Mouse (Mus musculus): ENCODE data around the gene Tmem145.

Tmem145 gene

DNA sequence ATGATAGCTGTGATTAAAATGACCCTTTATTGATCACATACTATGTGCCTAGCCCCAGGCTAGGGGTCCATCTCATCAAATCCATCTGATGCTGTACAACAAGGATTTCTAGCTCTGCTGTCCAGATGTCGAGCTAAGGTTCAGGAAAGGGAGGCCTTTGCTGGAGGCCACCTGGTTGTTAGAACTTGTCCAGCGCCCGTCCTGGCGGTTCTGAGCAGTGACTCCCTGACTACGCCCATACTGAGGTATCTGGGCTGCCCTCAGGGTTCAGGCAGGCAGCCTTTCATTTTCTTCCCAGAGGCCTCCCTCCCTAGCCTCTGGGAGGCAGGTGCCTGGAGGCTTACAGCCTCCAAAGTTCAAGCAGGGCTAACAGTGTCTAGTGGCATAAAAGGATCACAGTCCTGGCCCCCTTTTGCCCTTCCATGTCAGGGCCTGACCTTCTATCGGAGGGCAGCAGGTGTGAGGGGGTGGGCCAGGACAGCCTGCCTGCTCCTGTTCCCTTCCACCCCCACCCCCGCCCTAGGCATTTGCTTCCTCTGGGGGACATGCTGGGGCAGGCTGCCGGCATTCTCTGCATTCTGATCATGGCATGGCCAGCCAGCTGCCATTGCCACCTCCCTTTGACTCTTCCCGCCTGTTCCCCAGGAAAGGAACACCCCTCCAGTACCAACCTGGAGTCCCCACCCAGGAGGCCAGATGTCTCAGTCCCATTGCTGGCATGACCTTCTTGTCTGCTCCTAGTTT, 30.2 kb upstream of the Tmem145 start:
- DNase-seq (ENCODE audit: low spot score) = no peak

DNA sequence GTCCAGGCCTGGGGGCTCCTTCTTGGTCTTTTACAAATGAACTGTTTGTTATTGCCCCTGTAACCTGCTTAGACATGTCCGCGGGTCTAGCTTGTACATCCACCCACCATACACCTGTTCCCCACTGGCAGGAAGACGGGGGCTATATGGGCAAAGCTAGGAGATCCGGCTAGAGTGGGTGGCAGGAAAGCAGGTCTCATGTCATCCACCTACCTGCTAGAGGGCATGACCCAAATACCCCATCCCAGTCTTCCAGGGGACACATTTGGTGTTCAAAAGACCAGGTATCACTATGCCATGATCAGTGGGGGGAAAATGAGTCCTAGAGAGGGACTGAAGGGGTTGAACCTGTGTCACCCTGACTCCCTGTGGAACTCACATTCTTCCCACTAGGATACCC, 28.5 kb upstream of the Tmem145 start:
- no peak for DNase-seq (ENCODE audit: low spot score)

DNA sequence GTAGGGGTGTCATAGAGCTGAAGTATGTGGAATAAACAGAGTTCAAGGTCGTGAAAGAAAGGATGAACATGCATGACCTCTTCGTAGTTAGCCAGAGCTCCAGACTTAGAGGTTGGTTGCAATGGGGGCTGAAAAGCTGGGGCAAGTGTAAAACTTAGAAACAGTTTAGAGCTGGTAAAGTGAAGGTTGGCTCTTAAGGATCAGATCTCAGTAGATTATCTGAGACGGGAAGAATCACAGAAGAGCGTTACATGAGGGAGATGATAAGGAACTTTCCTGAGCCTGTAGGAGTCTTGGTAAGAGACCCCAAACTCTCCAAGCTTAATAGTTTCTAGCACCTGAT, 27.9 kb upstream of the Tmem145 start:
- no peak for DNase-seq (ENCODE audit: low spot score)

DNA sequence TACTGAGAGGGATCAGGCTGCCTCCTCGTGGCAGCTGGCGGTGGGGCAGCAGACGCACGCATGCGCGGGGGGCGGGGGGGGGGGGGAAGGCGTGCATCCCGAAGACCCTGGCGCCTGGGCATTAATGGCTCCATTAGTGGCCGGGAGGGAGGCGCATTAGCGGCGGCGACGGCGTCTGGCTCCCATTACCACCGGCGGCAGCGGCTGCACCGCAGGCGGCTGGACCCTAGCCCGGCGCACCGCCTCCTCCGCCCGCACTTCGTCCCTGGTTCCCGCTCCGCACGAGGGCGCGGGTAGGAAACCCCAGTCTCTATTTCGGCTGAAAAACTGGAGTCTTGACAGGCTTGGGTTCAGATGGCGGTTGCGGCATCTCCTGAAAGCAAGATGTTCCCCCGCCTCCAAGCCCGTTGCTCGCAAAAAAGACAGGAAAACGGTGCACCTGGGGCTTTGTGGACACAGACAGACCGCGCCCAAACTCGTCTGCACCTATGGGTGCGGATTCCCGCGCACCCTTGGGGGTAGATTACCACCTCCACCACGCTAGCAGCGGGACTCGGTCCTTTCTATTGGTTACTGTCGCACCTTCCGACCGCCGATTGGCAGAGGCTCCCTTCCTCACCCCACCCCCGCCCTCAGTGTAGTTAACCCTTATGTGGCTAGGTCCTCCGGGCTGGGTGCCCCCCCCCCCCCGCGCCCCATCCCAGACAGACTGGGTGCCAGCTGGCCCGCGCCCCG, 27.4 kb upstream of the Tmem145 start:
- DNase-seq (ENCODE audit: low spot score) = no peak

DNA sequence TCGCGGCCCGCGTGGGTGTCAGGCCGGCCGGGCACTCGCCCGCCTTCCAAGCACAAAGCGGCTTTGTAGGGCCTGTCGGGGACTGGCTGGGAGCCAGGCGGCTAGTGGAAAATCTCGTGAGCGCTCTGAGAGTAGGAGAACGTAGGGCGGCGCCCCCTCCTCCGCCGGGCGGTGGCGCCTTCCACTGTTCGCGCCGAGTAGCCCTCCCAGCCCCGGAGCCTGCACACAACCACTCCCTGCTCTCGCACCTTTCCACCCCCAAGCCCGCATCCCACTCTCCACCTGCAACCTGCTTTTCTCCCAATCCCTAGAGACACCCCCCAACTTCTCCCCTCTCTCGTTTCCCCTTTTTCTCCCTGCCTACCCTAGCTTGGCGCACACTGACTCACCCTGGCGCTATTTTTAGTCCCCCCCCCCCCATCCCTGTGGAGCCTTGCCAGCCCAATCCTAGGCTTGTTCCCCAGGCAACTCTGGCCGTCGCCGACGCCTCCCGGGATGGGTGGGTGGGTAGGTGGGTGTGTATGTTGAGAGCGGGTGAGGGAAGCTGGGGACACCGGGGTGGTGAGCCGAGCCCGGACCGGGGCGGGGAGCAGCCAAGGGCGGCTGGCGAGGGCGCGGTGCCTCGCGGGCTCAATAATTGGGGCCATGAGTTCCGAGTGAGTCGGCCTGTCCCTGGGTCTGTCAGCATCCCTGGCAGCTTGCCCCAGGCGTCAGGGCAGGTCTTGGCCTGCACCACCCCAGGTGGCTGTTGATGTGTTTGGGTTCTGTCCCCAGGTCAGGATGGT, 26.6 kb upstream of the Tmem145 start:
- no peak for DNase-seq (ENCODE audit: low spot score)

DNA sequence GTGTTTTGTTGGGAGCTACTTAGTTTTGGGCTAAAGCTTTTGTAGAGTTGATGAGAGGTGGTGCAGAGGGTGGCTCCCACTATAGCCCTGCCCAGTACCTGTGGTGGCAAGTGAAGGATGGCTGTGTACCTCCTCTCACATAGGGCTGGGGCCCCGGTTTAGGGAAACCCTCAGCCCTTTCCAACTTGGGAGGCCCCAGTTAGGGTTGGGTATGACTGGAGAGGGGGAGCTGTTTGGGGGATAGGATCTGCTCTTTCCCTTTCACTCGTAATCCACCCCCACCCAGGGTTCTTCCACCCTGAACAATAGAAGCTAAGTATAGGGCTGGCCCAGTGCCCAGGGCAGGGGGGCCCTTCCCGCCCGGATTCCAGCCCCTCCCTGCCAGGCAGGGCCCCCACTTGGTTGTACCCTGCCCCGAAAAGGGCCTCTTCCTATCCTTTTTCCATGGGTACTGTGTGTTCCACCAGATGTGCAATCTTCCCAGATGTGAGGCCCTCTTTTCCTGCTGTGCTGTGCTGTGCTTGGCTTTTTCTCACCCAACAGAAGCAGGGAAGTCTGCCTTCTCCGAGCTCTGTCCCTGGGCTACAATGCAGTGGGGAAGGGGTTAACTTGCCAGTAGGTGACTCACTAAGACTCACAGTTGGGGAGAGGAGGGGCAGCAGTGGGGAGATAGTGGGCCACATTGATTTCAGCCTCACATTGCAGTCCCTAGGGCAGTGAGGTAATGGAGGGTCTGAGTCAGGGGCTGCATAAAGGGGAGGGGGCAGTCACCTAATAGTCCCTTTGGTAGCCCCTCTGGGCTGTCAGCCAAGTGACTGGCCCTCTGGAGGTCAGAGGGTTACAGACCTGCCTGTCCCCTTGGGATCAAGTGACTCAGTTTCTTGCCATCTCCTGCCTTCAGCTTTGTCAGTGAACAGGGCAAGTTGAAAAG, 25.8 kb upstream of the Tmem145 start:
- no peak for DNase-seq (ENCODE audit: low spot score)

DNA sequence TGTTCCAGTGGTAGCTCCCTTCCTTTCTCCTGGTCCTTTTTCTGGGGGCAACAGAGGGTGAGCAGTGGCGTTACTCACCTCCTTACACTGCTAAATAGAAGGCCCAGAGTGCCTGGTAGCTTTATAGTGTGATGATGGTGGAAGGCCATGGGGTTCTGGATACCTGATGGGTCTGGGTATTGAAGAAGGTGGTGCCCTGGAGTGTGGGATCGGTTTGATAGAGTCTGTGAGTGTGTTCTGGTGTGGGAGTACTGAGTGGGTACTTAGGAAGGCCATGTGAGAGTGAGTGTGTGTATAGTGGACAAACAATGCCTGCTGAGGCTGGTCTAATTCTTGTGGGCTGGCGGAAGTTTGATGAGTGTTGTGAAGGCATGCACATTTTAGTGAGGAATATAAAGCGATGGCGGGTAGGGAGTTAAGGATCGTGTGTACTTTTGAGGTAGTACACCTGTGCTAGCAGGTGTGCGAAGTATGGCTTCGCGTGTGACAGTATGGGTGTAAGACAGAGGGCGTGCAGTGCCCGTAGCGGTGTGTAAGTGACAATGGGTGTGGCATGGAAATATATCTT, 24.7 kb upstream of the Tmem145 start:
- no peak for DNase-seq (ENCODE audit: low spot score)

DNA sequence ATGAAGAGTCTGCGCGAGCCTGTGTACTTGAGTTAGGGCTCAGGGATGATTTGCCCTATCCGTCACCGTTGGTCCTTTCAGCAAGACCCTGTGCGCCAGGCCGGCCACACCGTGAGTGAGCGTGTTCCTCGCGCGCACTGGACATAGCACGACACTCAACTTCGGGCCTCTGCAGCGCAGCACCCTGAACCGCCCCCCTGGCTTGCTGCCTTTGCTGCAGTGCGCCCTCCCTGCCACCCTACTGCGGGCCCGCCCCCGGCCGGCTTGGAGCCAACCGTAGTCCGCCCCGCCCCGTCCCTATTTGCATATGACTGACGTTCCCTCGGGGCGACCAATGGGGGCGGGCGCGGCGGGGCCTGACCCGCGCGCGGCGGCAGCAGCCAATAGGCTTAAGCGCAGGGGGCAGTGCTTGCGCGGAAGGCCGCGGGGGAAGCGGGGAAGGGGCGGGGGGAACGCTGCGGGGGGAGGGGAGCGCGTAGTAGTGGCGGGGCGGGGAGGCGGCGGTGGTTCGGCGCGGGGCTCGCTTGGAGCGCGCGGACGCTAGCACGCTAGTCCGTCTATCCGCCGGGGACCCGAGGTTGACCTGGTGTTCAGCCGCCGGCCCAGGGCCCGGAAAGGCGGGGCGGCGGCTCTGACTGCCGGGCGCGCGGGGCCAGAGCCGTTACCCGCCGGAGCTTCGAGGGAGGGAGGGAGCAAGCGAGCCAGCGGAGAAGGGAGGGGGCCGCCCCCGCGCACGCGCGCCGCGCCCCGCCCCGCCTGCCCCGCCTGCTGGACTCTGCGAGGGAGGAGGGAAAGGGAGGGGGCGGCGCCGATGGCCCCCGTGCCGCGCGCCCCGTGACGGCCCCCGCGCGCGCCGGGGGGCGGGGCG, 23.9 kb upstream of the Tmem145 start:
- peak; percentile 96 for DNase-seq (ENCODE audit: low spot score)

DNA sequence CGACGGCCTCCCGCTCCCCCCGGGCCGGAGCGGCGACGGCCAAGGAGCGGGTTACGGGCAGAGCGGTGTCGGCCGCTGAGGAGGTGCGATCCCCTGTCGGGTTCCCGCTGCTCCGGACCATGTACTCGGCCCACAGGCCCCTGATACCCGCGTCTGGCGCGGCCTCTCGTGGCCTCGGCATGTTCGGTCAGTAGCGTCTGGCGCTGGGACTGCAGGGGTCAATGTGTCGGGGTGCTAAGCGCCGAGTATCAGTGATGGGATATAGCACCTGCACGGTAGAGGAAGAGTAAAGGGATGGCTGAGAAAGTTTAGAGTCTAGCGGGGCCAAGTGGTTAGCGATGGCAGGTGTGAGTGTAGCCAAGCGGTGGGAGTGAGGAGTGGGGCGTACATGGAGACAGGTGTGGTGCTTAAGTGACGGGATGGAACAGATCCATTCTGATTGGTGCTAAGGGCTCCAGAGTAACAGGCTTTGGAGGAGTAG, 23.1 kb upstream of the Tmem145 start:
- DNase-seq (ENCODE audit: low spot score) = no peak

DNA sequence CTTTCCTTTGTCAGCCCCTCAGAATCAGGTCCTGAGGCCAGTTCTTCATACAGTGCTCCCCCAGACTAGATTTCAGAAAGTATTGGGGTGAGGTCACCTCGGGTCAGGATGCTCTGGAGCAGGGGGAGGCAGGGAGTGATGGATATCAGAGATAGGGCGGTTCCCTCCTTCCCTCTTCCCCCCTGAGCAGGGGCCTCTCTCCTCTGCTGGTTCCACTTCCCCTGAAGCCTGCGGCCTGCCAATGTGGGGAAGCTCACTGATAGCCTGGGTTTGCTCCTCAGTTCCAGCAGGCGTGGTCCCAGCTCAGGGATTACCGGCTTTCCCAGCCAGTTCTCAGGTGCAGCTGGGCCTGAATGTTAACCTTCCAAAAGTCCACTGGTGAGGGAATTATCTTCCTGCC, 22.3 kb upstream of the Tmem145 start:
- DNase-seq (ENCODE audit: low spot score) = no peak

DNA sequence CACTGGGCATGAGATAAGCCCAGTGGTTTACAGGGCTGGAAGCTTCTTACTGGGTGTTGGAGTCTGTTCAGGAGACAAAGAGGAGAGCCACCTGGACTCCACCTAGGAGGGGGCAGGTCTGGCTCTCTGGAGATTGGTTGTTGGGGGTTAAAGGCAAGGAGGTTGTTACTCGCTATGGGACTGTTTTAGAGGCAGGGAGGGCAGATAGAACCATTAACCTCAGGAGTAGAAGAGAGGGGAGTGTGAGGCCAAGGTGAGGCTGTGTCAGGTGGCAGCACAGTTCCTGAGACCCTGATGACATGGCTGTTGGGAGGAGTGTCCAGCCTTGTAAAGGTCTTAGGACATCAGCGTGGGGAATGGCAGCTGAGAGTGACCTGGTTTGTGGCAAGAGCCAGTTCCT, 21.7 kb upstream of the Tmem145 start:
- no peak for DNase-seq (ENCODE audit: low spot score)

DNA sequence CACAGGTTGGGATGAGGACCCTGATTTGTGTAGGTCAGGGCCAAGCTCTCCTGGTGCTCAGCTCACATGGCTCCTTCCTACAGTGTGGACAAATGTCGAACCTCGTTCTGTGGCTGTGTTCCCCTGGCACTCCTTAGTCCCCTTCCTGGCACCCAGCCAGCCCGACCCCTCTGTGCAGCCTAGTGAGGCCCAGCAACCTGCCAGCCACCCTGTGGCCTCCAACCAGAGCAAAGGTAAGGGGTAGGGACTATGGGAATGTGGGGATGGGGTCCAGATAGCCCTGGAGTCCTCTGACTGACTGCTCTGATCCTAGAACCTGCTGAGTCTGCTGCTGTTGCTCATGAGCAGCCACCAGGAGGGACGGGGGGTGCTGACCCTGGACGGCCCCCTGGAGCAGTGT, 21.1 kb upstream of the Tmem145 start:
- no peak for DNase-seq (ENCODE audit: low spot score)

DNA sequence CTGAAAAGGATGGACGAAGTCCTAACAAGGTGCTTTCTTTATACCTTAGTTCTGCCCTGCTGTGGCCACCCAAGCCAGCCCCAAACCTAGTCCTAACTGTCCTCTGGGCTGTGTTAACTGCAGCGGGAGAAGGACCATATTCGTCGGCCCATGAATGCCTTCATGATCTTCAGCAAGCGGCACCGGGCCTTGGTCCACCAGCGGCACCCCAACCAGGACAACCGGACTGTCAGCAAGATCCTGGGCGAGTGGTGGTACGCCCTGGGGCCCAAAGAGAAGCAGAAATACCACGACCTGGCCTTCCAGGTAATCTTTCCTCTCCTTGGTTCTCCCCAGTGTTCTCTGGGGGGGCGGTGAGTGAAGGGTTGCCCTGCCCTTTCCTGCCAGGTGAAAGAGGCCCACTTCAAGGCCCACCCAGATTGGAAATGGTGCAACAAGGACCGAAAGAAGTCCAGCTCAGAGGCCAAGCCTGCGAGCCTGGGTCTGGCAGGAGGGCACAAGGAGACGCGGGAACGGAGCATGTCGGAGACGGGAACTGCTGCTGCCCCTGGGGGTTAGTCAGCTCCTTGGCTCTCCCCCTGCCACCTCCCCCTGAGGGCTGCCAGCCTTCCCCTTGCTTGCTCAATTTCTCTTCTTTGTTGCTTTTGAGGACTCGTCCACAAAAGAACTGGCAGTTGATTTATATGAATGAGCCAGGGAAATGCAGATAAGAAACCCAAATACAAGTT, 20.2 kb upstream of the Tmem145 start:
- DNase-seq (ENCODE audit: low spot score) = no peak

DNA sequence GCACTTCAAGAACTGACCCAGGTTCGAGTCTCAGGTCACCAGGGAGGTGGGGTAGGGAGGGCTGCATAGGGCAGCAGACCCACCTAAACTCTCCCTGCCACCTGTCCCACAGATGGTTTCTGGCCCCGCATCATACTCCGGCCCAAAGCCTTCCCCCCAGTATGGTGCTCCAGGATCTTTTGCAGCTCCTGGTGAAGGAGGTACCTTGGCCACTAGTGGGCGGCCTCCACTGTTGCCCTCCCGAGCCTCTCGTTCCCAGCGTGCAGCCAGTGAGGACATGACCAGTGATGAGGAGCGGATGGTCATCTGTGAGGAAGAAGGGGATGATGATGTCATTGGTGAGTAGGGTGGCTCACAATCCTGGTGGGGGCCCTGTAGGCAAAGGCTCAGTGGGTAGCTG, 18.9 kb upstream of the Tmem145 start:
- no peak for DNase-seq (ENCODE audit: low spot score)

DNA sequence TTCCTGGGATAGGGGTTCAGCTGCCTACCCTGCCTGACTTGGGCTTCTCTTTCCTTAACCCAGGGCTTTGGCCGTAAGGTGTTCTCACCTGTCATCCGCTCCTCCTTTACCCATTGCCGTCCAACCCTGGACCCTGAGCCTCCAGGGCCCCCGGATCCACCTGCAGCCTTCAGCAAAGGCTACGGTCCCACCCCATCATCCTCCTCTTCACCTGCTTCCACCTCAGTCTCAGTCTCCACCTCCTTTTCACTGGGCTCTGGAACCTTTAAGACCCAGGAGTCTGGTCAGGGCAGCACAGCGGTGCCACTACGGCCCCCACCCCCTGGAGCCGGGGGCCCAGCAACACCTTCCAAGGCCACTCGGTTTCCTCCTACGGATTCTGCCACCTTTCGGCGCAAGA, 17.9 kb upstream of the Tmem145 start:
- no peak for DNase-seq (ENCODE audit: low spot score)

DNA sequence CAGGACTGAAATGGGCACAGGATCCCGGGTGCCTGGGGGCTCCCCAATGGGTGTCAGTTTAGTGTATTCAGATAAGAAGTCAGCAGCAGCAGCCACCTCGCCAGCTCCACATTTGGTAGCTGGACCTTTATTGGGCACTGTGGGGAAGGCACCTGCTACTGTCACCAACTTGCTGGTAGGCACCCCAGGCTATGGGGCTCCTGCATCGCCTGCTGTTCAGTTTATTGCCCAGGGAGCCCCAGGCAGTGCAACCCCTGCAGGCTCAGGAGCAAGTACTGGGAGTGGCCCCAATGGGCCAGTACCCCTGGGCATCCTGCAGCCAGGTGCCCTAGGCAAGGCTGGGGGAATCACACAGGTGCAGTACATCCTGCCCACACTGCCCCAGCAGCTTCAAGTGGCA, 17.2 kb upstream of the Tmem145 start:
- DNase-seq (ENCODE audit: low spot score) = no peak

DNA sequence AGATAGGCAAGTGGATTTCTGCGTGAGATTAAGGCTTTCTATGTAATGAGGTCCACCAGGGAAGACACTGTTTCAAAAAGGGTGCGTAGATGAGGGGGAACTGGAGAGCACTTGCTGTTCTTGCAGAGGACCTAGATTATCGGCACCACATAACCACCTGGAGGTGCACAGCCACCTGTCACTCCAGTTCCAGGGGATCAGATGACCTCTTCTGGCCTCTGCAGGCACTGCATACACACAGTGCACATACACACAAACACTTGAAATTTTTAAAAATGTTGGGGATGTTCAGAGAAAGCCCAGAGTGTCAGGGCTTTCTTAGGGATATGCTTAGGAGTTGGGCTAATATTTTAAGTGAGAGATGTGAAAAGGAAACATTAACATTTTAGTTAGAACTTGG, 16.0 kb upstream of the Tmem145 start:
- DNase-seq (ENCODE audit: low spot score) = no peak

DNA sequence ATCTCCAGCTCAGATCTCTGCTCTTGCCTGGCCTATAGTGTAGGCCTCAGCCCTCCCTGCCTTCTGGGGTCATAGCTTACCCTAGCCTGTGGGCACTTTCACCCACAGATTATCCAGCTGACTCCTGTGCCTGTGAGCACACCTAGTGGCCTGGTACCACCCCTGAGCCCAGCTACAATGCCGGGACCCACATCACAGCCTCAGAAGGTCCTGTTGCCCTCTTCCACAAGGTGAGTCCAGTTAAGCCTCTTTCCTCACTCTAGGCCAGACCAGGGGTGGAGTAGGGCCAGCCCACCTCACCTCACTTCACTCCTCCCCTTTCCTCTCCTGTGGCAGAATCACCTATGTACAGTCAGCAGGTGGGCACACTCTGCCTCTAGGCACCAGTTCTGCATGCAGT, 15.4 kb upstream of the Tmem145 start:
- DNase-seq (ENCODE audit: low spot score) = no peak

DNA sequence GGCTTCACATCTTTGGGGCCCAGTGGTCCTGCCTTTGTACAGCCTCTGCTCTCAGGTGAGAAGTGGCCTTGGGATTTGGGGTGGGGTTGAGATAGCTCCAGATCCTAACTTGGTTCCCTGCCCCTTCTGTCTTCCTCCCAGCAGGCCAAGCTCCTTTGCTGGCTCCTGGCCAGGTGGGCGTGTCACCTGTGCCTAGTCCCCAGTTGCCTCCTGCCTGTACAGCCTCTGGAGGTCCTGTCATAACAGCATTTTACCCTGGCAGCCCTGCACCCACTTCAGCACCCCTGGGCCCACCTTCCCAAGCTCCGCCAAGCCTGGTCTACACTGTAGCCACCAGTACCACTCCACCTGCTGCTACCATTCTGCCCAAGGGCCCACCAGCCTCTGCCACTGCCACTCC, 15.0 kb upstream of the Tmem145 start:
- DNase-seq (ENCODE audit: low spot score) = no peak

DNA sequence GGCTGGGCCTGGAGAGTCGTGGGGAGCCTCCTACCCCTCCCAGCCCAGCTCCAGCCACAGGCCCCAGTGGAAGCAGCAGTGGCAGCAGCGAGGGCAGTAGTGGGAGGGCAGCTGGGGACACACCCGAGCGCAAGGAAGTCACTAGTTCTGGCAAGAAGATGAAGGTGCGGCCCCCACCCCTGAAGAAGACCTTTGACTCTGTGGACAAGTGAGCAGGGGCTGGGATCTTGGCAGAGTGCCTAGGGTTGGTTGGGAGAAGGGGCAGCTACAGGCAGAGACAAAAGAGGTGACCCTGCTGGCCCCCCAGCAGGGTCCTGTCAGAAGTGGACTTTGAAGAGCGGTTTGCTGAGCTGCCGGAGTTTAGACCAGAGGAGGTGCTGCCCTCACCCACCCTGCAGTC, 13.8 kb upstream of the Tmem145 start:
- DNase-seq (ENCODE audit: low spot score) = no peak
